ENCODE assay signal across 8 mouse cellular contexts in genomic region chr10:21881837-21882183, GRCm38 (mm10). TPM values are rescaled to one million over a fixed set of nuclear protein-coding genes. Genes with fewer than 3 reads are reported as not detected.
DNase-seq lines count a peak whose midpoint lies in the region; ATAC-seq lines count a peak whose summit lies in the region.

No protein-coding gene starts in this region.

- peaks cover 18% of the 10 kb centered on the region for H3K27me3 ChIP-seq in heart, embryonic 15.5 days
- H3K27me3 ChIP-seq in hindbrain, embryonic 12.5 days = no peaks in the 10 kb centered on the region
- no peaks in the 10 kb centered on the region for H3K27me3 ChIP-seq in midbrain, embryonic 11.5 days (ENCODE audit: control insufficient read depth, insufficient read depth, low read length)

- no peak overlapping the region for H3K27ac ChIP-seq in heart, embryonic 15.5 days
- peak overlapping the region; percentile 90 for H3K27ac ChIP-seq in hindbrain, embryonic 12.5 days
- no peak overlapping the region; the same call in 1 of the 2 replicates for H3K27ac ChIP-seq in midbrain, embryonic 11.5 days (ENCODE audit: low read depth, low read length)

- no peak for DNase-seq in heart, adult 8-10 months (ENCODE audit: low spot score)
- DNase-seq in MN1 (ENCODE audit: low spot score) = peak; percentile 63
- DNase-seq in midbrain, embryonic 11.5 days (ENCODE audit: low spot score, missing footprints) = peak; percentile 84
- no peak for DNase-seq in ovary, postnatal 10 days (ENCODE audit: low spot score)
- DNase-seq in embryo, embryonic 10.5 days (ENCODE audit: low spot score) = no peak
- DNase-seq in c-Kit-positive CD71-positive TER-119-positive erythroid progenitor cells, embryonic 14.5 days (ENCODE audit: low spot score) = no peak

- WGBS in heart, embryonic 15.5 days = 35% methylated on average over 4 of the region's 4 CpGs
- WGBS in hindbrain, embryonic 12.5 days = 21% methylated on average over 4 of the region's 4 CpGs
- WGBS in midbrain, embryonic 11.5 days = 28% methylated on average over 4 of the region's 4 CpGs

- peak overlapping the region; percentile 68 for H3K4me2 ChIP-seq in heart, embryonic 15.5 days
- H3K4me2 ChIP-seq in hindbrain, embryonic 12.5 days (replicated peaks) = peak overlapping the region; percentile 68
- peak overlapping the region; percentile 66 for H3K4me2 ChIP-seq in midbrain, embryonic 11.5 days

- peak overlapping the region; percentile 43 for H3K4me3 ChIP-seq in heart, embryonic 15.5 days
- peak overlapping the region; percentile 49 for H3K4me3 ChIP-seq in hindbrain, embryonic 12.5 days
- peak overlapping the region; percentile 38 for H3K4me3 ChIP-seq in midbrain, embryonic 11.5 days (ENCODE audit: low read depth, low read length)

- no peaks in the 10 kb centered on the region for H3K36me3 ChIP-seq in heart, embryonic 15.5 days
- H3K36me3 ChIP-seq in hindbrain, embryonic 12.5 days = no peaks in the 10 kb centered on the region
- H3K36me3 ChIP-seq in midbrain, embryonic 11.5 days (ENCODE audit: control insufficient read depth, insufficient read depth, low read length) = no peaks in the 10 kb centered on the region

- H3K9me3 ChIP-seq in heart, embryonic 15.5 days (replicated peaks) = no peaks in the 10 kb centered on the region
- H3K9me3 ChIP-seq in hindbrain, embryonic 12.5 days (replicated peaks) = no peaks in the 10 kb centered on the region
- H3K9me3 ChIP-seq in midbrain, embryonic 11.5 days (ENCODE audit: control insufficient read depth, low read length) = no peaks in the 10 kb centered on the region

- H3K4me1 ChIP-seq in heart, embryonic 15.5 days (replicated peaks) = peaks cover 6% of the 10 kb centered on the region
- H3K4me1 ChIP-seq in hindbrain, embryonic 12.5 days = peaks cover 13% of the 10 kb centered on the region
- H3K4me1 ChIP-seq in midbrain, embryonic 11.5 days (ENCODE audit: control insufficient read depth, insufficient read depth, low read length) = peaks cover 7% of the 10 kb centered on the region

- ATAC-seq in heart, embryonic 15.5 days (replicated peaks; ENCODE audit: insufficient number of reproducible peaks, insufficient read depth, low FRiP score, low read depth) = no peak
- no peak; the same call in 1 of the 2 replicates for ATAC-seq in hindbrain, embryonic 12.5 days (ENCODE audit: low FRiP score)
- ATAC-seq in midbrain, embryonic 11.5 days (ENCODE audit: low FRiP score) = no peak

- H3K9ac ChIP-seq in heart, embryonic 15.5 days = peak overlapping the region; percentile 18; the same call in 1 of the 2 replicates
- peak overlapping the region; percentile 67 for H3K9ac ChIP-seq in hindbrain, embryonic 12.5 days
- H3K9ac ChIP-seq in midbrain, embryonic 11.5 days (ENCODE audit: low read length) = peak overlapping the region; percentile 62

RNA-seq across cellular contexts. Expression of gene Sgk1, which starts 0.2 kb away (rescaled TPM):
- 29.8 and 31.6 TPM in 2 replicates for polyA plus RNA-seq in heart, embryonic 15.5 days (2015; fragmentation: Nextera tagmentation; extraction: Ambion mirVana)
- total RNA-seq in heart, adult 8-10 months (2022) = 10 to 100 TPM; 29.3 to 60.0 (median 43.0) TPM
- polyA plus RNA-seq in hindbrain, embryonic 12.5 days (2016; fragmentation: Nextera tagmentation; extraction: Ambion mirVana) = 32.8 and 33.8 TPM in 2 replicates
- polyA plus RNA-seq in midbrain, embryonic 11.5 days (2014; fragmentation: Nextera tagmentation; extraction: Ambion mirVana) = 20.8 and 25.7 TPM in 2 replicates

Comparison
In these comparisons a context has a peak if more than half of its experiments do, and no peak if none do; other contexts are left out.
1. DNase-seq: peak in MN1 (single experiment) and midbrain, embryonic 11.5 days (single experiment); none in heart, adult 8-10 months (single experiment), ovary, postnatal 10 days (single experiment), embryo, embryonic 10.5 days (single experiment) and c-Kit-positive CD71-positive TER-119-positive erythroid progenitor cells, embryonic 14.5 days (single experiment).
2. Peak in every context shown above with its lines, with median percentiles within 50 percentile points of each other: H3K4me2 ChIP-seq, H3K4me3 ChIP-seq and H3K9ac ChIP-seq.